Mouse (Mus musculus): ENCODE measurements around the gene Rubcn.
"Not testable (repeated sequence)": the region's sequence is repeated elsewhere in the genome, so short reads cannot be mapped to it uniquely, and the experiment has no call there.

Rubcn gene

DNA sequence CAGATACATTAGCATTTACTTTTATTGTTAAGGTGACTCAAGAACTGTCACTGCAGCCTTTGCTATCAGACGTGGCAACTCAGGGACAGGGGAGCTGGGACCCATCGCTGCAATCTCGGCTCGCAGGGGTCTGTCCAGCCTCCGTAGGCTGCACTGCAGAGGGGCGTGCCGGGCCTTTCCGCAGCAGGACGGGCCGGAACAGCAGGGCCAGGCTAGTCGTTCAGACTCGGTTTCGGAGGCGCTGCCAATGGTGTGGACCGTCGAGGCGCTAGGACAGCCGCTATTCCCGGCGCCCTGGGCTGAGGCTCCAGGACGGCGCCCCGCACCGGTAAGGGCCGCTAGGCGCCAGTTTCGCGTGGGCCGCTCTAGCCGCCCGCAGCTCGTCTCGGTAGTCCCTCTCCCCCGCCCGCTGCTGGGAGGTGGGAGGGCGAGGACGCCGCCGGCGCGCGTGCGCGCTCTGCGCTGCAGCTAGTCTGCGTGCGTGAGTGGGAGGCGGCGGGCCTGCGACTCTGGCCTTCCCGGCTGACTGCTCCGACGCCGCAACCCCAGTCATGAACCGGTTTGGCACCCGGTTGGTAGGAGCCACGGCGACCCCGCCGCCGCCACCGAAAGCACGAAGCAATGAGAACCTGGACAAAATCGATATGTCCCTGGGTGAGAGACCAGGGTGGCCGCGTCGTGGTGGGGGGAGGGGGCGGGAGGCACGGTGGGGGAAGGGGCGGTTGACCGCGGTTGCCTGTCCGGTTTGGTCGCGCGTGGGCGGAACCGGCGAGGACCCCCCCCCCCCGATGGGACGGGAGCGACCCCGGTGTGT lies at the start of gene Rubcn, which contains the start of gene Fyttd1:
Gene Rubcn, minus strand, starts transcription at position 424 of the 814 bp plus-strand sequence.
Gene Fyttd1, plus strand, starts transcription at position 158 of the 814 bp plus-strand sequence.
- DNase-seq (ENCODE audit: extremely low read depth, insufficient read length, low spot score), result peak; percentile 98

DNA sequence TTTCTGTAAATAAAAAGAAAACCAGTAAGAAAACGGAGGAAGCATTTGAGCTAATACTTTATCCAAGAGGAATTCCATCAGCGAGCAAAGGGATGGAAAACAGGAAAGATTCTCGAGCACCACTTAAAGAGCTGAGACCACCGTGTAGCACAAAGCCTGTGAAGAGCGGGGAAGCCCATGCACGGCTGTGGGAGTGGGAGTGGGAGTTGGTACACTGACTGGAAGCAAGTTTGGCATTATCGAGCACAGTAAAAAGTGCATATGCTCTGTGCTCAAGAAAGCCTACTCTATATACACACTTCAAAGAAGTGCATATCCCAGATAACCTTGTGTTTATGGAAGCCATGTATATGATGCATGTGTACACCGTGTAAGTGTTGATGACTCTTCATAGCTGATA lies 49.5 kb upstream of the Rubcn start:
- DNase-seq (ENCODE audit: extremely low read depth, insufficient read length, low spot score), result no peak

DNA sequence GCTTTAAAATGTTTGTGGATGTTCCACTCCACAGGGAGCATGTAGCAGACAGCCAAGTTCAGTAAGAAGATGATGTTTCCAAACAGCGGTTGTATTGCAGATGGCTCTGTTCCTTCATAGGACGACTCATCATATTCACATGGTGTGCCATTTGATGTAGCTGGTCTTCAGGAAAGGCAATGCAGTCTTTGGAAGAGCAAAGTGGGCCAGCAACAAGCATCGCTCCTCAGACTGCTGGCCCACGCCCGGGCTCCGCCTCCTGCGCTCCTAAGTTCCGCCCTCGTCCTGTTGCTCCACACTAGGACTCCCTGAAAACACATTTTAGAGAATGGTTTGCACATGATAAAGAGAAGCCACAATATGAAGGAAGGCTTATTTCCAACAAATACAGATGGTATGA lies 49.1 kb upstream of the Rubcn start:
- not testable (repeated sequence) for DNase-seq (ENCODE audit: extremely low read depth, insufficient read length, low spot score)

DNA sequence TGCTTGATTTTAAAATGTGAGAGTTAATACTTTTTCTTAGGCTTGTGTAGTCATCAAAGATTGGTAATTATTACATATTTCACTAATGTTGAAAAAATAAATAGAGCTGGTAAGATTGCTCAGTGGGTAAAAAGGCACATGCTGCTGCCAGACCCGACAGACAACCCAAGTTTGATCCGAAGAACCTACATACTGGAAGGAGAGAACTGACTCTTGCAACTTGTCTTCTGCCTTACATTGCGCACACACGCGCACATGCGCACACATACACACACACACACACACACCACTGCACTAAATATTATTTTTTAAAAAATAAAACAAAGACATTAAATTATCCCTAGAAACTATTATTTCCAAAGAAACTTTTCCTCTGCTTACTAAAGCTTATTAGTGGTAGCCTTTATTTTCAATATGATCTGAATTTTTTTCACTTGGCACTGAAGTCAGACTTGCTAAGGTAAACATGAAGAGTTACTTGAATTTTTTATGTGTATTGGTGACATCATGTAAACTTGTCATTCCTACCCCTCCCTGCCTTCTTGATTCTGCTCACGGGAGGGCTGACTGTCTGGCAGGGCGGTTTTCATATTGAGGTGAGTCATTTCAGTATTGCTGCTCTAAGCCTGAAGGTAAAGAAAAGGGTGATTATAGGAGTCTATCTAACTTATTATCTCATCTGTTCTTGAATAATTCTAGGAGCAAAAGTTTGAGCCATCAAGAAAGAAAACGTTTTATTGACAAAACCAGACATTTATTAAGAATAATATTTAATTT lies 37.9 kb upstream of the Rubcn start:
- peak; percentile 25 for DNase-seq (ENCODE audit: extremely low read depth, insufficient read length, low spot score)

DNA sequence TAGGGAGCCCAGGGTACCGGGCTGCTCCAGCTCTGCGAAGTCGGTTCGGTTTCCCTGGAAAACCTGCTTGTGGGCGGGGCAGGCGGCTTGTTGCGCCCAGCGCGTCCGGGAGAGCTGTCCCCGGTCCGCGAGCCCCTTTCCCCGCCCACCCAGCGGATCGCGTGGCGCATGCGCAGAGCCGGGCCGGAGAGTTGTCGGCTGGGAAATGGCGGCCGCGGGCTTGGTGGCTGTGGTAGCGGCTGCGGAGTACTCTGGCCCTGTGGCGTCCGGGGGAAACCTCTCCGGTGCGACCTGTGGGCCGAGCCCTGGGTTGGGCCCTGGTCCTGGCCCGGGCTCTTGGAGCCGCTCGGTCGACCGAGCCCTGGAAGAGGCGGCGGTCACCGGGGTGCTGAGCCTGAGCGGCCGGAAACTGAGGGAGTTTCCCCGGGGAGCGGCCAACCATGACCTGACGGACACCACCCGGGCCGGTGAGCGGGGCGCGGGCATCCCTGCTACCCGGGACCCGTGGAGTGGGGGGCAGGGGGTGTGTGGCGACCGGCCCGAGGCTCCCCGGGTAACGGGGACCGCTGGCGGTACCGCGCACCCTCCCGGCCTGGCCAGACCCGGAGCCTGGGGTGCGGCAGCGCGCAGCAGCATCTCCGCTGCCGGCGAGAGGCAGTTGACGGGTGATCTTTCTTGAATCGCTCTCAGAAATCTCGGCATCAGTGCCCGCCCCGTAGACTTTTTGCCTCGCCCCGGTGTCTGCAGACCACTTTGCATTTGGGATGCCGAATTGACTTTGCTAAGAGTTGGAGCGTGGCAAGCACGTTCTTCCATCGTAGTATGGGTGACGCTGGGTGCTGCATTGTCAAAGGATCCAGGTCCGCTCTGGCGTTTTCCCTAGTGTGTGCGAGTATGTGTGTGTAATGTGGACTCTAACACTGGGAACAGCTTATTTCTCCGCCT lies 36.6 kb upstream of the Rubcn start, which contains the start of gene Lrch3:
Gene Lrch3, plus strand, starts transcription at position 164 of the 945 bp plus-strand sequence.
- DNase-seq (ENCODE audit: extremely low read depth, insufficient read length, low spot score), result peak; percentile 94

DNA sequence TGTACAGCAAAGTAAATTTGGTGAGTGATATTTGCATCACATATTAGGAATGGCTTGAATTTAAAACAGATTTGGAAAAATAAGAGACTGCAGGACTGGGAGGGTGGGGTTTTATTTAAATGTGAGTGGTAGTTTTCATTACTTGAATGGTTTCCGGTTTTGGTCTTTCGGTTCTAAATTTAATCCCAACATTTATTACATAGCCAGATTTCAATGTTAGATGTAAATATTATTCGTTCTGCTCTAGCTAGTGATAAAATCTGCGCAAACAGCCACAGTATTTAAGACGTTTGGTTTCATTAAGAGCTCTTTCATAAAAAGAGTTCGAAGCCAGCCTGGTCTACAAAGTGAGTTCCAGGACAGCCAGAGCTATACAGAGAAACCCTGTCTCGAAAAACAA lies 35.6 kb upstream of the Rubcn start:
- no peak for DNase-seq (ENCODE audit: extremely low read depth, insufficient read length, low spot score)

DNA sequence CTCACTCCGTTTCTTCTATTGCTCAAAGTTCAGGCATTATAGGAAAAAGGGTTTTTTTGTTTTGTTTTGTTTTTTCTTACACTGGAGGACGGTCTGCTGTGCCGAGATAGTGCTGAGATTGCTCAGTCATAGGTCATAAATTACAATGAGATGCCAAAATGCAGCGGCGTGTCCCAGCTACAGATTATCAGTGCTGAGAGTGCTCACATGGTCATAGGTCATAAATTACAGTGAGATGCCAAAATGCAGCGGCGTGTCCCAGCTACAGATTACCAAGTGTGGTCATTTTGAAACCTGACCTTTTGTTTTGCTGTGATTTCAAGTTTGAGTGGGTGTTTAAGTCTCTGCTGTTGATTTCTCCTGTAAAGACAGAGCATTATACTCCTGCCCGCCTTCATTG lies 29.2 kb upstream of the Rubcn start:
- no peak for DNase-seq (ENCODE audit: extremely low read depth, insufficient read length, low spot score)

DNA sequence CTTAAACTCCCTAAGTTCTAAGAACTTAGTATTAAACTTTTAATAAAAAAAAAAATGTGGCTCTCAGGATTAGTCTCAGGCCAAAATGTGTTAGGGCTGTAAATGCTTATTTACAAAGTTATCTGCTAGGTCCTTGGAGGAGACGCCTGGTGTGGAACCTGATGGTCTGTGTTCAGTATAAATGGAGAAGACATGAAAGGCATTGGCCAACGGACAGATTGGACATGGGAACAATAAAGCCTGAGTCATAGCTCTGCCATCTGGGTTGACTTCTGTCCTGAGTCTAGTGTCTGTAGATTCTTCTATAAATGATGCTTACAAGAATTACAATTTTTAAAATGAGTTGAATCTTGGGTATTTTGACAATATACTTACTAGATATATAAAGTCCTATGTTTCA lies 28.6 kb upstream of the Rubcn start:
- no peak for DNase-seq (ENCODE audit: extremely low read depth, insufficient read length, low spot score)

DNA sequence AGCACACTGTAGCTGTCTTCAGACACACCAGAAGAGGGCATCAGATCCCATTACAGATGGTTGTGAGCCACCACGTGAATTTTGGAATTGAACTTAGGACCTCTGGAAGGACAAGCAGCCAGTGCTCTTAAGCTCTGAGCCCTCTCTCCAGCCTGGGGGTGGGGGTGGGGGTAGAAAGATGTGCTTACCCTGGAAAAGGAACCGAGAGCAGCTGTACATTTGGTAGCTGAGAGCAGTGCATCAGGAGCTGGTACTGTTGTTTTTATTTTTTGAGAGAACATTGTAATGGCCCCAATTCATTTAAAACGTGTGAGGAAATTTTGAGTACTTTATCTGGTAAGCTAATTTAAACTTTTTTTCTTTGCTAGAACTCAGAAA lies 24.5 kb upstream of the Rubcn start:
- no peak for DNase-seq (ENCODE audit: extremely low read depth, insufficient read length, low spot score)

DNA sequence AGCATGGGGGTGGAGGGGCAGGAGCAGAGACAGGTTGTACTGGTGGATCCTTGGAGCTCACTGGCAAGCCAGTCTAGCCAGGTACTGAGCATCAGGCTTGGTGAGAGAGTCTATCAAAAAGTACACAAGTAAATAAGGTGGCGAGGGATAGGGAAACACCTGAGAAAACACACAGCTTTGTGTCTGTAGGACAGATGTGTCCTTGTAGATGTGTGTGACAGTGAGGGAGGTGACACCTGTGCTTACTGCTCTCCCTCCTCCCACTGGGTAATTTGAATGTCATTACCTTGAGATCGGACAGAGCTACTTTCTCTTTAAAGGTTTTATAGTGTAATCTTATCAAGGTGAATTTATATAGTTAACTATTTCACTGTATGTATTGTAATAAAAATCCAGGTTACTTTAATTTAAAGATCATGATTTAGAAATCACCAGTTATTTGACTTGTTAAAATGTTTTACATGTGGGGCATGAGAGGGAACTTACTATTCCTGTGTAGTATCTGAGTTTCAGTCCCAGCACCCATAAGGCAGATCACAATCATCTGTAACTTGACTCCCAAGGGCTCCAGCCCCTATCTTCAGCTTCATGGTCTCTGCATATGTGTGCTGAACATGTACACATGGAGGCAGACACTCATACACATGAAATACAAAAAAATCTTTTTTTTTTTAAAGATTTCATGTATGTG lies 23.9 kb upstream of the Rubcn start:
- DNase-seq (ENCODE audit: extremely low read depth, insufficient read length, low spot score), result no peak

DNA sequence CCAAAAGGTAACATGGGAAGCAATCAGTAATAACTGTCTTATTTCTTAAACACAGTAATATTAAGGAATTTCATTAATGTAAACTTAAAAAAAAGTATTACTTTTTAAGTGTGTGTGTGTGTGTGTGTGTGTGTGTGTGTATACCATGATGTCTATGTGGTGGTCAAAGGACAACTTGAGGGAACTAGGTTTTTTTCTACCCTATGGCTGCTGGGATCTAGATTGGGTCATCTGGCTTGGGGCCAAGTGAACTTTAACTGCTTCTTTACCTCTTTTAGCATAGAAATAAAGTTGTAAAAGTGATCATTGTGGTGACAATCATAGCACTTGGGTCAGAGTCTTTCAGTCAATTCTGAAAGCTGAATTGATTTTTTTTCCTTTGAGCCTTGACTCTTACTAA lies 18.6 kb upstream of the Rubcn start:
- no peak for DNase-seq (ENCODE audit: extremely low read depth, insufficient read length, low spot score)

DNA sequence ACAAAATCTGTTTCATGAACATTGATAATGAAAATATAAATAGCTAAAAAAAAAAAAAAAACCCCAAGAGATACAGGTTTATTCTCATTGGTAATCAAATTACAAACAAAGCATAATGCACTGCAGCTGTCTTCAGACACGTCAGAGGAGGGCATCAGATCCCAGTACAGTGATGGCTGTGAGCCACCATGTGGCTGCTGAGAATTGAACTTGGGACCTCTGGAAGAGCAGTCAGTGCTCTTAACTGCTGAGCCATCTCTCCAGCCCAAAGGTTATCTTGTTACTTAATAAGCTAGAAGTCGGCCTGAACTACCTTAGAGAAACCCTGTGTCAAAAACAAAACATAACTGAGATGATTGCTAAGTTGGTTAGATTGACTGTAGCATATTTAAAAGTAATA lies 12.3 kb upstream of the Rubcn start:
- no peak for DNase-seq (ENCODE audit: extremely low read depth, insufficient read length, low spot score)

DNA sequence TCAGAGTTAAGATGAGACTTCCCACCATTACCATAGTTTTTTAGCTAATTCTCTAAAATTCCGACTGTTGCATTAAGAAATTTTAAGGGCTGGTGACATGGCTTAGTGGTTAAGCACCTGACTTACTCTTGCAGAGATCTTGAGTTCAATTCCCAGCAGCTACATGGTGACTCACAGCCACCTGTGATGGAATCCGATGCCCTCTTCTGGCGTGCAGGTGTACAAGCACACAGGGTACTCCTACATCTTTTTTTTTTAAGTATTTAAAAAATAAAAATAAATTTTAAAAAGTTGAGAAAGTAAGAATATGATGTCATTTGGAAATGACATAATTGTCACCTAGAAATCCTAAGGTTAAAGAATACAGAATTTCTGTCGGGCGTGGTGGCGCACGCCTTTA lies 10.4 kb upstream of the Rubcn start:
- peak; percentile 34 for DNase-seq (ENCODE audit: extremely low read depth, insufficient read length, low spot score)

DNA sequence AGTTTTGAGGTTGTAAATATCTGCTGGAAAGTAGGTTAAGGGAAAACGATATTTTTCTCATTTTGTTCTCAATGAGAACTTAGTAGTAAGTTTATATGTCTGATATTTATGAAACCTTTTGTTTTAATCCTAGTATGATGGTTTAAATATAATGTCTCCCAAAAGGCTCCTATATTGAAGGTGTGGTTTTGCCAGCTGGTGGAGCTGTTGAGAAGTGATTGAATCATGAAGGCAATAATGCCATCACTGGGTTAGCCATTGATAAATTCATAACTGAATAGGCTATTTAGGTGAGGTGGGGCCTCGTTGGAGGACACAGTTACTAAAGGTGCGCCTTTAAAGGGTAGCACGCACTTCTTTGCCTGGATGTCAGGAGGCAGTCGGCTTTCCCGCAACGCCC lies 4.0 kb upstream of the Rubcn start:
- DNase-seq (ENCODE audit: extremely low read depth, insufficient read length, low spot score), result no peak

DNA sequence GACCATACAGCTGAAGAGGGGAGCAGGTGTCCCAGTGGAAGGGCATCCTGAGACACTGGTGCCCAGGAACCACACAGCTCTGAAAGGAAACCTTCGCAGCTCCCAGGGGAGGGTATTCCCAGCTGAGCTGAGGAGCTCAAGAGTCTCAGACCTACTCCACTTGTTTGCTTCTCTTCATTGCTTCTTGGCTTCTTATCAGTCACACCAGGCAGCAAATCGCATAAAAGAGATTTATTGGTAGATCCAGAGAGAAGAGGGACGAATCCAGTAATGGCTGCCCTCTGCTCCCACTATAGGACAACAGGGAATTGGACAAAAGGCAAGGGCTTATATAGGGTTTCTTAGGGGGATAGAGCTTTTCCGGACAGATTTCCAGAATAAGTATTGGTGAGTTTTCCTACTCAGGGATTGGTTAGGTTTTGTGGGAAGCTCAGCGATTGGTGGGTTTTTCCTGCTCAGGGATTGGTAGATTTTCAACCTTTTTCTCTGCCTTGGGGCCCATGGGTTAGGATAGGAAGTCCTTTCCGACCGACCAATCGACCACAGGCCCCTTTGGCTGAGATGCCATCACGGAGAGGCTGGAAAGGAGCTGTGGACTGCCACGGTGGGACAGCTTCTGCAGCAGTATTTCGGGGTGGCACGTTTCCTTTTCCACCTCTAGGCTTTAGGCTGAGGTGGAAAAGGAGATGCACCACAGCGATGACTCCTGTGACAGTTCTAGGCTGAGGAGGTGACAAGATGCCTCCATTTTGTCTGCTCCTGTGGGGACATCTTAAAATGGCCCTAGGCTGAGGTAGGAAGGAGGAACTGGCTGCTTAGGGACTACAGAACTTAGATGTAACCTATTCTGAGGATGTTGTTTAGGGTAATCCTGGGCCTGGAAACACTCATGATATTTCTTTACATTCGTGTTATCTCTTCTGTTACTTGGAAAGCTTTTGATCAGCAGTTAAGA lies 1.7 kb upstream of the Rubcn start:
- DNase-seq (ENCODE audit: extremely low read depth, insufficient read length, low spot score), result no peak

DNA sequence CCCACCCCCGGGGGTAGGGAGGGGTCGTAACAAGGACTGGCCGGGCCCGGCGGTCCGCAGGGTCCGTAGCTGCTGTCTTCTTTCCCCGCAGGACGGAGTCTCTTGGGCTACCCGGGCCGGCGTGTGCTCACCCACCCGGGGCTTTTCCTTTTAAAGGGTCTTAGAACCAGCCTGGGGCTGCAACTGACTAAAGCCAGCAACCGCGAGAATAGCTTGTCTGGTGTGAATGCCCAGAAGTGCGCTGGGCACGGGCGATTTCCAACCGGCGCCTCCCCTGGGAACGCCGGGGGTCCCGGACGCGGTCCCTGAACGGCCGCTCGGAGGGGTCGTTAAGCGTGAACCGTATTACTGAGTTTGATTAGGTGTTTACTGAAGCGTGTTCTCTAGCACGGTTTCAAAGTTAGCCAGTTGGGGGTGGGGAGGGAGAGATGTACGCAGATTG lies 612 bp upstream of the Rubcn start:
- DNase-seq (ENCODE audit: extremely low read depth, insufficient read length, low spot score), result peak; percentile 55

DNA sequence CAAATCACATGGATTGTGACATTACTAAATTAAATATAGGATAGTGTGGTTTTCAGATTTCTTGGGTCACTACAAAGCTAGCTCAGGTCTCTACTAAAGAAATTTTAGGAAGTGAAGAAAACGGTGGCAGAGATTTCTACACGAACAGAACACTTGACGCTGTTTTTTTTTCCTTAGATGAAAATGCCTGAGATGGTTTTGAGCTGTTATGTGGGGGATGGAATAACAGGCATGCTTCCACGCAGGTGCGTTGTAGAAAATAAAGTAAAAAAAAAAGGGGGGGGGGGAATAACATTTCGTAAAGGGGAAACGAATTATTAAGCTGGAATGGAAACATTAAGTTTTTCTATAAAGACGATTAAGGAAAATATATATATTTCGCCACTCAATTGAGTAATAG lies 735 bp downstream of the Rubcn start:
- DNase-seq (ENCODE audit: extremely low read depth, insufficient read length, low spot score), result no peak

DNA sequence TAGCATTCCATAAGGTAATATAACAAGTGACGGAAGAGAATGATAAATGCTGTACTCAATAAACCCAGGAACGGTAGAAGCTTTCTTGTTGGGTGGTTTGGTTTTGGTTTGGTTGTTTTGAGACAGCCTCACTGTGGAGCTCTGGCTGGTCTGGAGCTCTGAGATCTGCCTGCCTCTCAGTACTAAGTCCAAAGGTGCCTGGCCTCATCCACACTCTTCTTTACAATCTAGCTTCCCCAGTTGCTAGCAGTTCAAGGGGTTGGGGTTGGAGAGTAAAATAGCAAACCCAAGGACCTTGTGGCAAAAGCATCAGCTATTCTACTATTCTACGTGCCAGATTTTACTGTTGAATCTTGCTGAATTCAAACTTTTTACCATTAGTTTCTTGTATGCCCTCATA lies 1.7 kb downstream of the Rubcn start:
- DNase-seq (ENCODE audit: extremely low read depth, insufficient read length, low spot score), result no peak

DNA sequence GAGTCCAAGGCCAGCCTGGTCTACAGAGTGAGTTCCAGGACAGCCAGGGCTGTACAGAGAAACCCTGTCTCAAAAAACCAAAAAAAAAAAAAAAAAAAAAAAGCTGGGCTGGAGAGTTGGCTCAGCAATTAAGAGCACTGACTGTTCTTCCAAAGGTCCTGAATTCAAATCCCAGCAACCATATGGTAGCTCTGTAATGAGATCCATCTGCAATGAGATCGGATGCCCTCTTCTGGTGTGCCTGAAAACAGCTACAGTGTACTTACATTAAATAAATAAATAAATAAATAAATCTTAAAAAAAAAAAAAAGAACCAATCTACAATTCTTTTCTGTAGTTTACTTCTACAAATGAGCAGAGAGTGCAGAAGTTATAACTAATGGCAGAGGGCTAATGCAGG lies 2.3 kb downstream of the Rubcn start:
- not testable (repeated sequence) for DNase-seq (ENCODE audit: extremely low read depth, insufficient read length, low spot score)

Data from 3134 (cell line).